Mouse (Mus musculus) midbrain, embryonic 15.5 days (tissue): ENCODE measurements around the gene Paox. TPM values are rescaled to one million over a fixed set of nuclear protein-coding genes. Genes with fewer than 3 reads are reported as not detected.

Source experiments
- ATAC-seq: fragments of 200-750 bp; cut with Nextera tagmentation; replicated peaks from 2 replicates; pipeline ENCODE4 v1.8.0; 2017; ENCODE audit warnings: moderate TSS enrichment
- H3K27ac ChIP-seq: fragments of 300-500 bp; sonication (generic); 2 replicates; pipeline ENCODE4 v1.5.1; 2015; ENCODE audit warnings: mild to moderate bottlenecking, inconsistent platforms
- H3K27me3 ChIP-seq: fragments of 300-500 bp; sonication (generic); replicated peaks from 2 replicates; pipeline ENCODE4 v1.6.1; 2015; ENCODE audit warnings: inconsistent platforms
- H3K36me3 ChIP-seq: fragments of 300-500 bp; sonication (generic); replicated peaks from 2 replicates; pipeline ENCODE4 v1.6.1; 2015; ENCODE audit warnings: inconsistent platforms
- H3K4me1 ChIP-seq: fragments of 300-500 bp; sonication (generic); 2 replicates; pipeline ENCODE4 v1.6.1; 2015; ENCODE audit warnings: inconsistent platforms
- H3K4me2 ChIP-seq: fragments of 300-500 bp; sonication (generic); 2 replicates; pipeline ENCODE4 v1.6.1; 2015; ENCODE audit warnings: inconsistent platforms, mild to moderate bottlenecking, moderate library complexity
- H3K4me3 ChIP-seq: fragments of 300-500 bp; sonication (generic); 2 replicates; pipeline ENCODE4 v1.5.1; 2015; ENCODE audit warnings: mild to moderate bottlenecking, inconsistent platforms
- H3K9ac ChIP-seq: fragments of 300-500 bp; sonication (generic); 2 replicates; pipeline ENCODE4 v1.6.1; 2015; ENCODE audit warnings: mild to moderate bottlenecking, inconsistent platforms
- H3K9me3 ChIP-seq: fragments of 300-500 bp; sonication (generic); 2 replicates; pipeline ENCODE4 v1.6.1; 2016; ENCODE audit warnings: inconsistent platforms
- WGBS: fragments of 180-500 bp; shearing (Covaris S2); methylation state at CpG from one replicate; pipeline ENCODE4 v1.1.7; 2015; ENCODE audit warnings: mixed read lengths; 5-methylcytosine and 5-hydroxymethylcytosine counted together
- polyA plus RNA-seq: library from polyadenylated mRNA; unstranded; fragments of >200 nt; fragmentation: Nextera tagmentation; extraction: Ambion mirVana; gene quantifications from 2 replicates; pipeline ENCODE4 v1.2.1, GENCODE M21; 2015

The Paox gene
- polyA plus RNA-seq, 1 experiment from 2014 or later, result 7.4 TPM

GRCm38 (mm10) chr7:140153829-140154217 is 38.2 kb downstream of the Paox start:
- Histone ChIP-seq H3K4me3 (peak overlapping the region; percentile 47), H3K36me3 (no peaks in the 10 kb centered on the region), H3K4me1 (peaks cover 15% of the 10 kb centered on the region), H3K27ac (peak overlapping the region; percentile 84), H3K9me3 (no peaks in the 10 kb centered on the region), H3K27me3 (no peaks in the 10 kb centered on the region), H3K9ac (peak overlapping the region; percentile 63), H3K4me2 (peak overlapping the region; percentile 93)
- WGBS, result 13% methylated on average over 4 of the region's 4 CpGs
- ATAC-seq, result peak; percentile 49

- Histone ChIP-seq H3K4me2 (peak within 1 kb of the TSS; percentile 93), H3K9ac (peak within 1 kb of the TSS; percentile 63), H3K27ac (peak within 1 kb of the TSS; percentile 84), H3K36me3 (no peaks in the 10 kb centered on the region), H3K9me3 (no peaks in the 10 kb centered on the region), H3K27me3 (no peaks in the 10 kb centered on the region), H3K4me1 (peaks cover 15% of the 10 kb centered on the region), H3K4me3 (peak within 1 kb of the TSS; percentile 47)
- 2% methylated on average over 27 of the region's 28 CpGs for WGBS
- ATAC-seq, result peak; percentile 89
Measured at GRCm38 (mm10) chr7:140154218-140154927, 38.8 kb downstream of the Paox start, which contains the start of gene Sprn. Sprn (minus strand) TSS chr7:140154877.

- Histone ChIP-seq H3K9me3 (no peaks in the 10 kb centered on the region), H3K9ac (no peak overlapping the region), H3K27me3 (no peaks in the 10 kb centered on the region), H3K4me3 (no peak overlapping the region), H3K4me2 (no peak overlapping the region), H3K4me1 (peaks cover 1% of the 10 kb centered on the region; the same call in 1 of the 2 replicates), H3K27ac (no peak overlapping the region), H3K36me3 (no peaks in the 10 kb centered on the region)
- WGBS, result 81% methylated on average over 3 of the region's 3 CpGs
- ATAC-seq, result no peak
Measured at GRCm38 (mm10) chr7:140160363-140160762, 44.8 kb downstream of the Paox start.

- ATAC-seq, result no peak
- Histone ChIP-seq H3K4me1 (no peaks in the 10 kb centered on the region), H3K36me3 (no peaks in the 10 kb centered on the region), H3K27ac (no peak within 1 kb of the TSS), H3K9me3 (no peaks in the 10 kb centered on the region), H3K9ac (no peak within 1 kb of the TSS), H3K4me3 (no peak within 1 kb of the TSS), H3K4me2 (no peak within 1 kb of the TSS), H3K27me3 (no peaks in the 10 kb centered on the region)
- 76% methylated on average over 7 of the region's 7 CpGs for WGBS
Measured at GRCm38 (mm10) chr7:140164664-140165063, 49.1 kb downstream of the Paox start, which contains the start of gene Olfr522. Olfr522 (minus strand) TSS chr7:140164764.

- ATAC-seq, result no peak
- Histone ChIP-seq H3K4me1 (no peaks in the 10 kb centered on the region), H3K9ac (no peak overlapping the region), H3K9me3 (no peaks in the 10 kb centered on the region), H3K4me3 (no peak overlapping the region), H3K36me3 (no peaks in the 10 kb centered on the region), H3K4me2 (no peak overlapping the region), H3K27me3 (no peaks in the 10 kb centered on the region), H3K27ac (no peak overlapping the region)
- 77% methylated on average over 1 of the region's 1 CpGs for WGBS
Measured at GRCm38 (mm10) chr7:140167950-140168349, 52.4 kb downstream of the Paox start.

GRCm38 (mm10) chr7:140169386-140169785 is 53.8 kb downstream of the Paox start:
- H3K4me3 ChIP-seq, result no peak overlapping the region
- H3K9me3 ChIP-seq, result no peaks in the 10 kb centered on the region
- H3K36me3 ChIP-seq, result no peaks in the 10 kb centered on the region
- H3K27ac ChIP-seq, result no peak overlapping the region
- H3K27me3 ChIP-seq, result no peaks in the 10 kb centered on the region
- 90% methylated on average over 4 of the region's 4 CpGs for WGBS
- H3K9ac ChIP-seq, result no peak overlapping the region
- no peak overlapping the region for H3K4me2 ChIP-seq
- no peak for ATAC-seq
- H3K4me1 ChIP-seq, result no peaks in the 10 kb centered on the region

- Histone ChIP-seq H3K4me3 (no peak overlapping the region), H3K9ac (no peak overlapping the region), H3K9me3 (no peaks in the 10 kb centered on the region), H3K4me1 (no peaks in the 10 kb centered on the region), H3K4me2 (no peak overlapping the region), H3K27ac (no peak overlapping the region), H3K27me3 (no peaks in the 10 kb centered on the region), H3K36me3 (no peaks in the 10 kb centered on the region)
- WGBS, result 94% methylated on average over 3 of the region's 3 CpGs
- ATAC-seq, result no peak
Measured at GRCm38 (mm10) chr7:140170863-140171262, 55.3 kb downstream of the Paox start.

- Histone ChIP-seq H3K4me3 (no peak within 1 kb of the TSS), H3K27ac (no peak within 1 kb of the TSS), H3K4me1 (no peaks in the 10 kb centered on the region), H3K4me2 (no peak within 1 kb of the TSS), H3K36me3 (no peaks in the 10 kb centered on the region), H3K9ac (no peak within 1 kb of the TSS), H3K9me3 (no peaks in the 10 kb centered on the region), H3K27me3 (no peaks in the 10 kb centered on the region)
- 43% methylated on average over 1 of the region's 1 CpGs for WGBS
- ATAC-seq, result no peak
Measured at GRCm38 (mm10) chr7:140172936-140173335, 57.3 kb downstream of the Paox start, which contains the start of gene Olfr523. Olfr523 (plus strand) TSS chr7:140173217.

- Histone ChIP-seq H3K27ac (no peak overlapping the region), H3K36me3 (no peaks in the 10 kb centered on the region), H3K27me3 (no peaks in the 10 kb centered on the region), H3K9ac (no peak overlapping the region), H3K4me2 (no peak overlapping the region), H3K9me3 (no peaks in the 10 kb centered on the region), H3K4me1 (no peaks in the 10 kb centered on the region), H3K4me3 (no peak overlapping the region)
- no peak for ATAC-seq
- 82% methylated on average over 2 of the region's 2 CpGs for WGBS
Measured at GRCm38 (mm10) chr7:140179176-140179575, 63.6 kb downstream of the Paox start.

GRCm38 (mm10) chr7:140180692-140181091 is 65.1 kb downstream of the Paox start:
- H3K4me1 ChIP-seq, result no peaks in the 10 kb centered on the region
- H3K9me3 ChIP-seq, result no peaks in the 10 kb centered on the region
- H3K27me3 ChIP-seq, result no peaks in the 10 kb centered on the region
- no peak for ATAC-seq
- no peak overlapping the region for H3K4me2 ChIP-seq
- no peak overlapping the region for H3K9ac ChIP-seq
- H3K27ac ChIP-seq, result no peak overlapping the region
- no peaks in the 10 kb centered on the region for H3K36me3 ChIP-seq
- 79% methylated on average over 2 of the region's 2 CpGs for WGBS
- H3K4me3 ChIP-seq, result no peak overlapping the region

- no peak overlapping the region for H3K4me2 ChIP-seq
Measured at GRCm38 (mm10) chr7:140184206-140184605, 68.6 kb downstream of the Paox start.

More at GRCm38 (mm10) chr7:140184206-140184605, 68.6 kb downstream of the Paox start:
- no peak overlapping the region for H3K27ac ChIP-seq
- H3K27me3 ChIP-seq, result no peaks in the 10 kb centered on the region
- no peak overlapping the region for H3K9ac ChIP-seq
- H3K4me3 ChIP-seq, result no peak overlapping the region
- ATAC-seq, result no peak
- no peaks in the 10 kb centered on the region for H3K36me3 ChIP-seq
- no peaks in the 10 kb centered on the region for H3K9me3 ChIP-seq
- WGBS, result 86% methylated on average over 4 of the region's 4 CpGs
- H3K4me1 ChIP-seq, result no peaks in the 10 kb centered on the region
